Mouse (Mus musculus): ENCODE measurements at regions not wholly inside any gene's neighbourhood (a gene's known extent, or its start where the extent isn't known, plus 50 kb on each side); places are given as distances from the start of the nearest gene placed in this dataset.

DNA sequence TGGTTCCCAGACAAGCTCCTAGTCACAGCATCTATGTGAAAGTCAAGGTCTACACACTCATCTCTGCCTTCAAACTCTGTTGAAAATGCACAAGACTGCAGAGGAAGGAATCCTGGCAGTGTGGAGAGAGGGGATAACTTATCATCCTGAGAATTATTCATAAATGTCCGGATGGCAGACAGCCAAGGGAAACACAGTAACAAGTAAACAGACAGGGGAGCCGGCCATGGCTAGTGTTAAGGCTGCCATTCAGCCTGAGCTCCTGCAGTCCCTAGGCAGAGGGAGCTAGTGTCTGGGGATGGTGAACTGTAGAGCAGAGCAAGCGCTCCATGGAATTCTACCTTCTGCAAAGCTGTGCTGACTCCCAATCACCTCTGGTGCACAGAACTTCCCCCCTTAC is 100.3 kb upstream of the Dazl start:
- WGBS = 30% methylated on average over 3 of the region's 3 CpGs
- Histone ChIP-seq H3K36me3 (ENCODE audit: control insufficient read depth, insufficient read depth) (no peaks in the 10 kb centered on the region), H3K4me1 (ENCODE audit: control insufficient read depth, insufficient read depth, low read length) (peaks cover 10% of the 10 kb centered on the region), H3K9ac (ENCODE audit: low read length) (no peak overlapping the region), H3K27me3 (ENCODE audit: control insufficient read depth, insufficient read depth, low read length) (no peaks in the 10 kb centered on the region), H3K27ac (ENCODE audit: low read length) (no peak overlapping the region), H3K9me3 (replicated peaks; ENCODE audit: control insufficient read depth, low read length) (no peaks in the 10 kb centered on the region), H3K4me3 (ENCODE audit: low read length) (no peak overlapping the region), H3K4me2 (ENCODE audit: low read depth, low read length) (no peak overlapping the region)
- no peak; the same call in 1 of the 2 replicates for ATAC-seq (replicated peaks; ENCODE audit: extremely low read depth, insufficient read depth, low FRiP score)

DNA sequence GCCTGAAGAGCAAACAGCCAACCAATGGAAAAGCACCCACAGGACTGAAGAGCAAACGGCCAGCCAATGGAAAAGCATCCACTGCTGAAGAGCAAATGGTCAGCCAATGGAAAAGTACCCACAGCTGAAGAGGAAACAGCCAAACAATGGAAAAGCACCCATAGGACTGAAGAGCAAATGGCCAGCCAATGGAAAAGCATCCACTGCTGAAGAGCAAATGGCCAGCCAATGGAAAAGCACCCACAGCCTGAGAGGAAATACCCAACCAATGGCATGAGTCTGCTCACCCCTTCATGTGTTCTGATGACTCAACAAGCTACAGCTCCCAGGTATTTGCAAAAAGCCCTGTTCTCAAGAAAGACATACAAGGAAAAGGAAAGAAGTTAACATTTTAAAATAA is 101.4 kb upstream of the Dazl start:
- Histone ChIP-seq H3K9me3 (replicated peaks; ENCODE audit: control insufficient read depth, low read length) (no peaks in the 10 kb centered on the region), H3K27ac (ENCODE audit: low read length) (no peak overlapping the region), H3K4me2 (ENCODE audit: low read depth, low read length) (no peak overlapping the region), H3K4me3 (ENCODE audit: low read length) (no peak overlapping the region), H3K36me3 (ENCODE audit: control insufficient read depth, insufficient read depth) (no peaks in the 10 kb centered on the region), H3K27me3 (ENCODE audit: control insufficient read depth, insufficient read depth, low read length) (no peaks in the 10 kb centered on the region), H3K4me1 (ENCODE audit: control insufficient read depth, insufficient read depth, low read length) (peaks cover 10% of the 10 kb centered on the region), H3K9ac (ENCODE audit: low read length) (no peak overlapping the region)
- 76% methylated on average over 1 of the region's 1 CpGs for WGBS
- ATAC-seq (replicated peaks; ENCODE audit: extremely low read depth, insufficient read depth, low FRiP score) = no peak

DNA sequence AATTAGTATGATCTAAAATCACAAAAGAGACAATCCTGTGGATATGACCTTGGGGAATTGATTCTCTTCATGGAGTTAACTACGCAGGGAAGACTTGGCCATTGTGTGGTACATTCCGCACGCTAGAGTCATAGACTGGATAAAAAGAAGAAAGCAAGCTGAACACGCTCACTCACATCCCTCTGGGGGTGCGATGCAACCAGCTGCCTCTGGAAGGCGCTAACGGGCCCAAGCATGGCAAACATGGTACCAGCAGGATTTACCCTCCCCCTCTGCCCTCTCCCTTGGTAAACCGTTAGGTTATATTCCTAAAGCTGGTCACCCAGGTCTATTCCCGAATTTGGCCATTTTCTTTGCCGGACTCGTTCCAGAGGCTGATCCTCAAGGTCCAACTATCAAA is 102.2 kb upstream of the Dazl start:
- 95% methylated on average over 11 of the region's 11 CpGs for WGBS

DNA sequence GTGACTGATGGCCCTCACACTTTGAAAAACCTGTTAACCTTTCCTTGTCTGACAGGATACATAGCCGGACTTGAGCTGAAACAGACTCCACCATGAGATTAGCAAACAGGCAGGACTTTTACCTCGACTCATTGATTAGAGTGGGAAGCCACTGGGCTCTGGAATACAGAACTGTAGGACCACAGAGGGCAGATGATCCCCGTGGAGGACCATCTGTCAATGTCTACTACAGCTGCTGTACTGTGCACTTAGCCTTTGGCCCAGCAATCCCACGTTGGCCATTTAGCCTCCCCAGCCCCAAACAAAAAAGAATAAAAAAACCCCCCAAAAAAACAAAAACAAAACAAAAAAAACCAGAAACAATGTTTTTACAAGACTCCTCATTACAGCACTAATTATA is 103.9 kb upstream of the Dazl start:
- H3K4me1 ChIP-seq (ENCODE audit: control insufficient read depth, insufficient read depth, low read length) = peaks cover 10% of the 10 kb centered on the region
- 49% methylated on average over 4 of the region's 4 CpGs for WGBS
- ATAC-seq (replicated peaks; ENCODE audit: extremely low read depth, insufficient read depth, low FRiP score) = no peak
- no peaks in the 10 kb centered on the region for H3K36me3 ChIP-seq (ENCODE audit: control insufficient read depth, insufficient read depth)
- no peaks in the 10 kb centered on the region for H3K27me3 ChIP-seq (ENCODE audit: control insufficient read depth, insufficient read depth, low read length)
- no peaks in the 10 kb centered on the region for H3K9me3 ChIP-seq (replicated peaks; ENCODE audit: control insufficient read depth, low read length)
- H3K27ac ChIP-seq (ENCODE audit: low read length) = no peak overlapping the region
- no peak overlapping the region for H3K4me2 ChIP-seq (ENCODE audit: low read depth, low read length)
- H3K4me3 ChIP-seq (ENCODE audit: low read length) = no peak overlapping the region
- H3K9ac ChIP-seq (ENCODE audit: low read length) = no peak overlapping the region

More for the DNA sequence above, 102.2 kb upstream of the Dazl start:
- Histone ChIP-seq H3K27me3 (ENCODE audit: control insufficient read depth, insufficient read depth, low read length) (no peaks in the 10 kb centered on the region), H3K9ac (ENCODE audit: low read length) (no peak overlapping the region), H3K9me3 (replicated peaks; ENCODE audit: control insufficient read depth, low read length) (no peaks in the 10 kb centered on the region), H3K4me2 (ENCODE audit: low read depth, low read length) (no peak overlapping the region), H3K36me3 (ENCODE audit: control insufficient read depth, insufficient read depth) (no peaks in the 10 kb centered on the region), H3K4me1 (ENCODE audit: control insufficient read depth, insufficient read depth, low read length) (peaks cover 10% of the 10 kb centered on the region), H3K27ac (ENCODE audit: low read length) (no peak overlapping the region), H3K4me3 (ENCODE audit: low read length) (no peak overlapping the region)
- no peak for ATAC-seq (replicated peaks; ENCODE audit: extremely low read depth, insufficient read depth, low FRiP score)

DNA sequence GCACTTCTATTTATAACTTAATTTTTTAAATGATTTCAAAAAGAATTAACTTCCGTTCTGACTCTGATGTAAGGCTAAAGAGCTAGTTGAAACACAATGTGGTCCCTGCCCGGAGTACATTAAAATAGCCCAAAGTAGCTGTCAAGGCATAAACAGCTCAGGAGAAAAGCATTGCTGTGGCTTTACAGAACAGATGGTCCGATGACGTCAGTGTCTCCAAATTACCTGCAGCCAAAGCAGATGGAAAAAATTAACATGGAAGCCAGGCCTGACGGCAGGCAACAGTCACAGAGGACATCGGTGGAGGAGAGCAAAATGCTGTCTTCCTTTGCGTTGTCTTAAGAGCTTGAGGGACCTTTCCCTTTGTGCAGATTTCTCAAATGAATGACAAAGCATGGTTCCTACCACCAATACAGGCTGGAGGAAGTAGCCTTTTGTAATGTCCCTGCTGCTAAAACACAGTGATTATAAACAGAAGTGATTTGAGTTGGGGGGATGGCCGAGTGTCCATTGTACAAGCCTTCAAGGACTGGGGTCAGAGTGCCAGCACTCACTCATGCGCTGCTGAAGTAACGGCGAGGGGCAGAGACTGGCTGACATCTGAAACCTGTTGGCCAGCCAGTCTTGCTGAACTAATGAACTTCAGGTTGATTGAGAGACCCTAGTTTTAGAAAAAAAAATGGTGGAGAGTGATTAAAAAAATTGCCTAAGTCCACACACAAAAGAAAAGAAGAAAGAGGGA is 101.8 kb upstream of the Plcl2 start:
- Histone ChIP-seq H3K4me1 (ENCODE audit: control insufficient read depth, insufficient read depth, low read length) (no peaks in the 10 kb centered on the region), H3K27ac (ENCODE audit: low read length) (no peak overlapping the region), H3K36me3 (ENCODE audit: control insufficient read depth, insufficient read depth) (no peaks in the 10 kb centered on the region), H3K4me2 (ENCODE audit: low read depth, low read length) (no peak overlapping the region), H3K27me3 (ENCODE audit: control insufficient read depth, insufficient read depth, low read length) (no peaks in the 10 kb centered on the region), H3K9ac (ENCODE audit: low read length) (no peak overlapping the region), H3K9me3 (replicated peaks; ENCODE audit: control insufficient read depth, low read length) (no peaks in the 10 kb centered on the region), H3K4me3 (ENCODE audit: low read length) (no peak overlapping the region)
- ATAC-seq (replicated peaks; ENCODE audit: extremely low read depth, insufficient read depth, low FRiP score) = no peak
- 65% methylated on average over 11 of the region's 11 CpGs for WGBS

DNA sequence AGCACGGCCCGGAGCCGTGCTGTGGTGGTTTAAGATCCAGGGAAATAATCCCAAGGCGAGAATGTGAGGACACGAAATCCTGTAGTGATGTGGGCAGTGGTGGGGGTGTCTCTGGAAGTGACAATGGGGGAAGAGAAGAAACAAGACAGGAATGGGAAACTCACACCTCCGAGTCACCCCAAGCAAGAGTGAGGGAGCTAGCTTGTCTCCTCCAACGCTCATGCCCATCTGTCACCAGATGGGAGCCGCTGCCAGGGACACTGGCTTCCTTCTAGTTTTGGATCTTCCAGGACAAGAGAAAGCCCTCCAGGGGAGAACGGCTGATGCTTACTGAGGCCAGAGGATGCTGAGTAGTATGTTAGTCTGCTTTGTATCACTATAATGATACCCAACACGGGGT is 100.6 kb upstream of the Plcl2 start:
- no peaks in the 10 kb centered on the region for H3K4me1 ChIP-seq (ENCODE audit: control insufficient read depth, insufficient read depth, low read length)
- no peaks in the 10 kb centered on the region for H3K9me3 ChIP-seq (replicated peaks; ENCODE audit: control insufficient read depth, low read length)
- H3K27me3 ChIP-seq (ENCODE audit: control insufficient read depth, insufficient read depth, low read length) = no peaks in the 10 kb centered on the region
- WGBS = 81% methylated on average over 10 of the region's 10 CpGs
- H3K36me3 ChIP-seq (ENCODE audit: control insufficient read depth, insufficient read depth) = no peaks in the 10 kb centered on the region
- H3K27ac ChIP-seq (ENCODE audit: low read length) = no peak overlapping the region
- ATAC-seq (replicated peaks; ENCODE audit: extremely low read depth, insufficient read depth, low FRiP score) = no peak
- H3K9ac ChIP-seq (ENCODE audit: low read length) = no peak overlapping the region
- H3K4me2 ChIP-seq (ENCODE audit: low read depth, low read length) = no peak overlapping the region
- no peak overlapping the region for H3K4me3 ChIP-seq (ENCODE audit: low read length)

DNA sequence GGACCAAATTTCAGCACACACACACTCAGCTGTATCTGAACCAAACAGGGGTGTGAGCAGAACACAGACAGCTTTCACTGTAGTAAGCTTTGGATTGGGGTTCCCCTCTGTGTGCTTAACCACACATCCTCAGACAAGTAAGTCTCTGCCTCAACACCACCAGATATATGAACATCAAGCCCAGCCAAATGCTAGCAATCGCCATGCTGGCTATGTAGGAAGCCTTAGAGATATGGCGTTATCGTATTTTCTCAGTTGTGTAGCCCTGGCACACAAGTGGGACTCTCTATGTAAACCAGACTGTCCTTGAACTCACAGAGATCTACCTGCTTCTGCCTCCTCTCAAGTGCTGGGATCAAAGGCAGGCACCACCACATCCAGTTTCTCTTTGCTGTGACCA is 99.9 kb upstream of the Plcl2 start:
- Histone ChIP-seq H3K9ac (ENCODE audit: low read length) (no peak overlapping the region), H3K9me3 (replicated peaks; ENCODE audit: control insufficient read depth, low read length) (no peaks in the 10 kb centered on the region), H3K27me3 (ENCODE audit: control insufficient read depth, insufficient read depth, low read length) (no peaks in the 10 kb centered on the region), H3K4me1 (ENCODE audit: control insufficient read depth, insufficient read depth, low read length) (no peaks in the 10 kb centered on the region), H3K36me3 (ENCODE audit: control insufficient read depth, insufficient read depth) (no peaks in the 10 kb centered on the region), H3K27ac (ENCODE audit: low read length) (no peak overlapping the region), H3K4me2 (ENCODE audit: low read depth, low read length) (no peak overlapping the region), H3K4me3 (ENCODE audit: low read length) (no peak overlapping the region)
- ATAC-seq (replicated peaks; ENCODE audit: extremely low read depth, insufficient read depth, low FRiP score) = no peak
- WGBS = 91% methylated on average over 3 of the region's 3 CpGs

DNA sequence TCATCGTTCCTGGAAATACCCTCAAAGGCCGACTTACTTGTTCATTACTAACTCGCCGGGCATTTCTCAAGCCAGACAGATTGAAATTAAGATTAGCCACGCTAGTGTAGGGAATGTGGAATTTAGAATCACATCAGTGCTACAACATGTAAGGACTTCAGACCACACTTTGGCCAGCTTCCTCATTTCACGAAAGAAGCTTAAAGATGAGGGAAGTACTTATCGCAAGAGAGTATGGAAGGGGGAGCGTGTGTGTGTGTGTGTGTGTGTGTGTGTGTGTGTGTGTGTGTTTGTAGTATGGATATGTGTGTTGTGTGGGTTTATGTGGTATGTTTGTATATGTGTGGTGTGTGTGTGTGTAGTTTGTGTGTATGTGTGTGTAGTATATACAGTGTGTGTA is 99.3 kb upstream of the Plcl2 start:
- no peak for ATAC-seq (replicated peaks; ENCODE audit: extremely low read depth, insufficient read depth, low FRiP score)
- H3K27ac ChIP-seq (ENCODE audit: low read length) = no peak overlapping the region
- H3K4me1 ChIP-seq (ENCODE audit: control insufficient read depth, insufficient read depth, low read length) = no peaks in the 10 kb centered on the region
- no peaks in the 10 kb centered on the region for H3K9me3 ChIP-seq (replicated peaks; ENCODE audit: control insufficient read depth, low read length)
- H3K27me3 ChIP-seq (ENCODE audit: control insufficient read depth, insufficient read depth, low read length) = no peaks in the 10 kb centered on the region
- H3K4me3 ChIP-seq (ENCODE audit: low read length) = no peak overlapping the region
- 80% methylated on average over 8 of the region's 8 CpGs for WGBS
- no peak overlapping the region for H3K9ac ChIP-seq (ENCODE audit: low read length)
- H3K36me3 ChIP-seq (ENCODE audit: control insufficient read depth, insufficient read depth) = no peaks in the 10 kb centered on the region
- H3K4me2 ChIP-seq (ENCODE audit: low read depth, low read length) = no peak overlapping the region

DNA sequence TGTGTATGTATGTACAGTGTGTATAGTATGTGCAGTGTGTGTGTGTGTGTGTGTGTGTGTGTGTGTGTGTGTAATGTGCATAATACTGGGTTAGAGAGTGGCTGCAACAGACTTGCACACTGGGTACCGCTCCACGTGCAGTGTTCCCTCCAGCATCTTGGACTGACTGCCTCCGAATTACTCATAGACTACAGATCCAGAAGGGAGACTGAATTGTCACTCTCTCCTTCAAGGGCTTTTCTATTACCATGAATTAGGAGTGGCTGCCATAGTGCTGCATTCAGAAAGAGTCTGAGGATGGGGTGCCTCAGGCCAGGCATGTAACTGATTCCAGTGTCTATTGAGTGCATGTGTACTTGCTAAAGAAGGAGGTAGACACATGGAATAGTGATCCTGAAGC is 98.9 kb upstream of the Plcl2 start:
- H3K9me3 ChIP-seq (replicated peaks; ENCODE audit: control insufficient read depth, low read length) = no peaks in the 10 kb centered on the region
- no peaks in the 10 kb centered on the region for H3K36me3 ChIP-seq (ENCODE audit: control insufficient read depth, insufficient read depth)
- H3K4me2 ChIP-seq (ENCODE audit: low read depth, low read length) = no peak overlapping the region
- H3K9ac ChIP-seq (ENCODE audit: low read length) = no peak overlapping the region
- H3K27me3 ChIP-seq (ENCODE audit: control insufficient read depth, insufficient read depth, low read length) = no peaks in the 10 kb centered on the region
- no peak overlapping the region for H3K27ac ChIP-seq (ENCODE audit: low read length)
- no peak overlapping the region for H3K4me3 ChIP-seq (ENCODE audit: low read length)
- no peak for ATAC-seq (replicated peaks; ENCODE audit: extremely low read depth, insufficient read depth, low FRiP score)
- H3K4me1 ChIP-seq (ENCODE audit: control insufficient read depth, insufficient read depth, low read length) = no peaks in the 10 kb centered on the region
- 97% methylated on average over 3 of the region's 3 CpGs for WGBS

Measured in heart, embryonic 16.5 days (tissue).